Mouse (Mus musculus): ENCODE measurements around the gene Pcbp4. TPM values are rescaled to one million over a fixed set of nuclear protein-coding genes. Genes with fewer than 3 reads are reported as not detected.

Gene Pcbp4
- polyA plus RNA-seq, 1 experiment from 2014 or later: 6.0 TPM

DNA sequence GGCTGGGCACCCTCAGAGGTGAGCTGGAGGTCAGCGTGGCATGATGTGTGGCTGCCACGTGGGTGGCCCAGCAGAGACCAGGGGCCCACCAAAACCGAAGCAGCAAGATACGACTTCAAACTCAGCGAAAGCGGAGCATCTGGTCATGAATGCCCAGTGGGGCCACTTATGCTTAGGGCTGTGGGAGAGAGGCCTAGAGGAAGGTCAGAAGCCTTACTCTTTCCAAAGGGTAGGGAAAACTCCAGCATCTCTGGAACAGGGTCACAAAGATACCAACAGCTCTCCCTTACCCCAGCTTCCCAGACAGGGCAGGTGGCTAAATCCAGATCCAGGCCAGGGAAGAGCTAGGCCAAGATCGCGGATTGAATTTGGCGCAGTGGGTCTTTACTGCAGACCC, 4.1 kb downstream of the Pcbp4 start:
- H3K9ac ChIP-seq (ENCODE audit: low read depth, low read length): no peak overlapping the region
- WGBS (ENCODE audit: insufficient replicate concordance): 76% methylated on average over 9 of the region's 9 CpGs
- H3K9me3 ChIP-seq (replicated peaks; ENCODE audit: control insufficient read depth, low read length): no peaks in the 10 kb centered on the region
- no peak overlapping the region for H3K4me3 ChIP-seq (ENCODE audit: low read depth, low read length)
- H3K27me3 ChIP-seq (ENCODE audit: control insufficient read depth, insufficient read depth, low read depth, low read length): peaks cover 31% of the 10 kb centered on the region
- no peak overlapping the region for H3K4me2 ChIP-seq (ENCODE audit: low read depth, low read length)
- H3K36me3 ChIP-seq (ENCODE audit: control insufficient read depth, insufficient read depth): no peaks in the 10 kb centered on the region
- ATAC-seq (ENCODE audit: low read depth): no peak
- peaks cover 14% of the 10 kb centered on the region for H3K4me1 ChIP-seq (ENCODE audit: control insufficient read depth, low read depth, low read length)
- H3K27ac ChIP-seq (ENCODE audit: low read length): no peak overlapping the region

DNA sequence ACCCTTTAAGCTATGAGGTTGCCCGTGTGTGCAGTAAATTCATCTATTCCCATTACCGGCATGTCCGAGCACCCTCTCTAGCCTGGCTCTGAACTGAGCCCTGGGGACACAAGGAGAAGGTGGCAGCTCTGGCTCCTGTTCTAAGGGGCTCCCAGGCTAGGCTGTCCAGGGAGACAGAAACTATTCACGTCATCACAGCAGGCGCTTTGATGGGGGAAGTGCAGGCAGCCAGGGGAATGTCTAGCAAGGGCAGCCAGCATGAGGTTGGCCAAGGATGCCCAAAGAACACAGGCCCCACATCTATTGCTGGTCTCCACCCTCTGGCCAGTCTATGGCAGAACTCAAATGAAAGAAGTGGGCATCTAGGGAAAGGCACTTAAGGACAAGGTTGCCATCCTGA, 4.8 kb downstream of the Pcbp4 start:
- no peak for ATAC-seq (ENCODE audit: low read depth)
- H3K4me3 ChIP-seq (ENCODE audit: low read depth, low read length): no peak overlapping the region
- no peaks in the 10 kb centered on the region for H3K9me3 ChIP-seq (replicated peaks; ENCODE audit: control insufficient read depth, low read length)
- H3K27ac ChIP-seq (ENCODE audit: low read length): no peak overlapping the region
- no peaks in the 10 kb centered on the region for H3K36me3 ChIP-seq (ENCODE audit: control insufficient read depth, insufficient read depth)
- peaks cover 14% of the 10 kb centered on the region for H3K4me1 ChIP-seq (ENCODE audit: control insufficient read depth, low read depth, low read length)
- 67% methylated on average over 5 of the region's 5 CpGs for WGBS (ENCODE audit: insufficient replicate concordance)
- peaks cover 25% of the 10 kb centered on the region for H3K27me3 ChIP-seq (ENCODE audit: control insufficient read depth, insufficient read depth, low read depth, low read length)
- H3K9ac ChIP-seq (ENCODE audit: low read depth, low read length): no peak overlapping the region
- no peak overlapping the region for H3K4me2 ChIP-seq (ENCODE audit: low read depth, low read length)

DNA sequence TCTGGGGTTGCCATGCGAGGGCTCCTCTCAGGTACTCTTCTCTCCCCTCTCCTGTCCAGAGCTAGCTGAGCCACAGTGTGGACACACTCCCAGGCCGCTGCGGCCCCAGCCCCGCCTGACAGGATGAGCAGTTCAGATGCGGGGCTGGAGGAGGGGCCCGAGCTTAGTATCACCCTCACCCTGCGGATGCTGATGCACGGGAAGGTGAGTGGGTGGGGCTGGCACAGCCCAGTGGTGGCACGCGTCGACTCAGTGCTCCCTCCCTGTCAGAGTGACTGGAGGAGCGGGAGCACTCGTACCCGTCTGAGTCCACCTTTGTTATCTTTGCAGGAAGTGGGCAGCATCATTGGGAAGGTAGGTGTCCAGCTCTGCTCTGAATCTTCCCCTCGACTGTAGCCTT, 6.9 kb downstream of the Pcbp4 start:
- H3K4me1 ChIP-seq (ENCODE audit: control insufficient read depth, low read depth, low read length): peaks cover under 1% of the 10 kb centered on the region; the same call in 1 of the 2 replicates
- ATAC-seq (ENCODE audit: low read depth): no peak
- H3K9ac ChIP-seq (ENCODE audit: low read depth, low read length): no peak overlapping the region
- peaks cover 23% of the 10 kb centered on the region for H3K27me3 ChIP-seq (ENCODE audit: control insufficient read depth, insufficient read depth, low read depth, low read length)
- WGBS (ENCODE audit: insufficient replicate concordance): 68% methylated on average over 15 of the region's 15 CpGs
- no peak overlapping the region for H3K27ac ChIP-seq (ENCODE audit: low read length)
- H3K4me3 ChIP-seq (ENCODE audit: low read depth, low read length): no peak overlapping the region
- H3K36me3 ChIP-seq (ENCODE audit: control insufficient read depth, insufficient read depth): no peaks in the 10 kb centered on the region
- H3K9me3 ChIP-seq (replicated peaks; ENCODE audit: control insufficient read depth, low read length): no peaks in the 10 kb centered on the region
- no peak overlapping the region for H3K4me2 ChIP-seq (ENCODE audit: low read depth, low read length)

DNA sequence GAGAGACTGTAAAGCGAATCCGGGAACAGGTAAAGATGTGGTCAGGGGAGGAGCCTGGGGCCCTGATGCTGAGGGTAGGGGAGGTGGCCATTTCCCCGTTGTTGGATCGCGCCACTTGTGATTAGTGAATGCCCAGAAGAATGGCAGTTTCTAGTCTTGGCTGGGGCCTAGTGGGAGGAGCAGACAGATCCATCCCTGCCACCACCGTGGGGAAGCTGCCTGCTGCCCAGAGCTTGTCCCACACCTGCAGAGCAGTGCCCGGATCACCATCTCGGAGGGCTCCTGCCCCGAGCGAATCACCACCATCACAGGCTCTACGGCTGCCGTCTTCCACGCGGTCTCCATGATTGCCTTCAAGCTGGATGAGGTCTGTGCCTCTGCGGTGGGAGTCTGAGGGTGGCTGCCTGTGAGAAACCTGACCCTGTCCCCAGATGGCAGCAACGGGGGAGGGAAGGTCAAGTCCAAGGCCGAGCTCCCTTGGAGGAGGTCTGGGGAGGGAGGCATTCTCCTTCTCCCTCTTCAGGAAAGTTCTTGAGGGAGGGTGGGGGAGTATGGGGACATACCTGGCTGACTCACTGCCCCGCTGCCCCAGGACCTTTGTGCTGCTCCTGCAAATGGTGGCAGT, 7.4 kb downstream of the Pcbp4 start:
- no peaks in the 10 kb centered on the region; the same call in none of the 2 replicates for H3K4me1 ChIP-seq (ENCODE audit: control insufficient read depth, low read depth, low read length)
- H3K9ac ChIP-seq (ENCODE audit: low read depth, low read length): no peak overlapping the region
- H3K4me3 ChIP-seq (ENCODE audit: low read depth, low read length): no peak overlapping the region
- 73% methylated on average over 18 of the region's 18 CpGs for WGBS (ENCODE audit: insufficient replicate concordance)
- no peaks in the 10 kb centered on the region for H3K36me3 ChIP-seq (ENCODE audit: control insufficient read depth, insufficient read depth)
- no peaks in the 10 kb centered on the region for H3K9me3 ChIP-seq (replicated peaks; ENCODE audit: control insufficient read depth, low read length)
- peaks cover 23% of the 10 kb centered on the region for H3K27me3 ChIP-seq (ENCODE audit: control insufficient read depth, insufficient read depth, low read depth, low read length)
- no peak for ATAC-seq (ENCODE audit: low read depth)
- H3K4me2 ChIP-seq (ENCODE audit: low read depth, low read length): no peak overlapping the region
- no peak overlapping the region for H3K27ac ChIP-seq (ENCODE audit: low read length)

DNA sequence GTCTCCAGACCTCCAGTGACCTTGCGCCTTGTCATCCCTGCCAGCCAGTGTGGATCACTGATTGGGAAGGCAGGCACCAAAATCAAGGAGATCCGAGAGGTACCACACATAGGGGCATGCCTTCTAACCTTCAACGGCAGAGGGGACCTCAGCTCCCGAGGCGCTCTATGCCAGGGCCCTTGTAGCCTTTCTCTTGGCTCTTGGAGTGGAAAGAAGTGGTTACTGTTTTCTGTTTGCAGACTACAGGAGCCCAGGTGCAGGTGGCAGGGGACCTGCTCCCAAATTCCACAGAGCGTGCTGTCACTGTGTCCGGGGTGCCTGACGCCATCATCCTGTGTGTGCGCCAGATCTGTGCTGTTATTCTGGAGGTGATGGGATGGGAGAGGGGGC, 7.9 kb downstream of the Pcbp4 start:
- no peak overlapping the region for H3K27ac ChIP-seq (ENCODE audit: low read length)
- H3K27me3 ChIP-seq (ENCODE audit: control insufficient read depth, insufficient read depth, low read depth, low read length): peaks cover 28% of the 10 kb centered on the region
- no peaks in the 10 kb centered on the region; the same call in none of the 2 replicates for H3K4me1 ChIP-seq (ENCODE audit: control insufficient read depth, low read depth, low read length)
- no peaks in the 10 kb centered on the region for H3K36me3 ChIP-seq (ENCODE audit: control insufficient read depth, insufficient read depth)
- no peak overlapping the region for H3K4me3 ChIP-seq (ENCODE audit: low read depth, low read length)
- ATAC-seq (ENCODE audit: low read depth): no peak
- 76% methylated on average over 9 of the region's 9 CpGs for WGBS (ENCODE audit: insufficient replicate concordance)
- no peaks in the 10 kb centered on the region for H3K9me3 ChIP-seq (replicated peaks; ENCODE audit: control insufficient read depth, low read length)
- no peak overlapping the region for H3K9ac ChIP-seq (ENCODE audit: low read depth, low read length)
- no peak overlapping the region for H3K4me2 ChIP-seq (ENCODE audit: low read depth, low read length)

DNA sequence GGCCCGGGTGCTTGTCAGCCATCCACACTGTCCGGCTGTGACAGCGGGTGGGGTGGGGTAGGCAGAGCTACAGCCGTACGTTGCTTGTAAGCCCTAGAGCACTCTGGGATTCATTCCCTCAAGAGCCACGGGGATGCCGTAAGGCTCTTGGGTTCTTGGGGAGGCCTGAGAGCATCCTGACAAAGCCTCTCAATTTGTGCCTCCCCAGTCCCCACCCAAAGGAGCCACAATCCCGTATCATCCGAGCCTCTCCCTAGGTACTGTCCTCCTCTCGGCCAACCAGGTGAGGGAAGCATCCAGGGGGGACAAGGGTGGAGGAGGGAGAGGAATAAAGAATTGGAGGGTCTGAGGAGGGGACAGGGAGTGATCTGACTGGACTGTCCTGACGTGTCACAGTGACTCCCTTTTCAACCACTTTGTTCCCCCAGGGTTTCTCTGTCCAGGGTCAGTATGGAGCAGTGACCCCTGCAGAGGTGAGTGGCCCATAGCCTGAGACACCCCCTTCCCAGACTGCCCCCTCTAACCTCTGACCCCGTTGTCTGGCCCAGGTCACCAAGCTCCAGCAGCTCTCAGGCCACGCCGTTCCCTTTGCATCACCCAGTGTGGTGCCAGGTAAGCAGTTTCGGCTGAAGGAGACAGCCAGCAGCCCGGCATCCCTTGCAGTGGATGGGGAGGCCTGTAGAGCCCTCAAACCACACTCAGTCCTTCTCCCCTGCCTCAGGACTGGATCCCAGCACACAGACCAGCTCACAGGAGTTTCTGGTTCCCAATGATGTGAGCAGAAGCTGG, 8.7 kb downstream of the Pcbp4 start:
- no peaks in the 10 kb centered on the region for H3K9me3 ChIP-seq (replicated peaks; ENCODE audit: control insufficient read depth, low read length)
- H3K27me3 ChIP-seq (ENCODE audit: control insufficient read depth, insufficient read depth, low read depth, low read length): peaks cover 31% of the 10 kb centered on the region
- H3K36me3 ChIP-seq (ENCODE audit: control insufficient read depth, insufficient read depth): no peaks in the 10 kb centered on the region
- H3K4me2 ChIP-seq (ENCODE audit: low read depth, low read length): no peak overlapping the region
- H3K4me1 ChIP-seq (ENCODE audit: control insufficient read depth, low read depth, low read length): no peaks in the 10 kb centered on the region; the same call in none of the 2 replicates
- H3K27ac ChIP-seq (ENCODE audit: low read length): no peak overlapping the region
- ATAC-seq (ENCODE audit: low read depth): no peak
- H3K4me3 ChIP-seq (ENCODE audit: low read depth, low read length): no peak overlapping the region
- 73% methylated on average over 16 of the region's 16 CpGs for WGBS (ENCODE audit: insufficient replicate concordance)
- H3K9ac ChIP-seq (ENCODE audit: low read depth, low read length): no peak overlapping the region

DNA sequence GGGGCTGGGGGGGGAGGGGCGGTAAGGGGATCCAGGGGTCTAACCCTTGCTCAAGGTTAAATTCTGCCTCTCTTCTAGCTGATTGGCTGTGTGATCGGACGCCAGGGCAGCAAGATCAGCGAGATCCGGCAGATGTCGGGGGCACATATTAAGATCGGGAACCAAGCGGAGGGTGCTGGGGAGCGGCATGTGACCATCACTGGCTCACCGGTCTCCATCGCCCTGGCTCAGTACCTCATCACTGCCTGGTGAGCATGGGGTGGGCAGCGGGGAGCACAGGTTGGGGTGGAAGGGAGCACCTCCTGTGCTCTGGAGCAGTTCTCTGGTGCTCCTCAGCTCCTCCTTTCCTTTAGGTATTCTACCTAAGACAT, 9.3 kb downstream of the Pcbp4 start:
- 86% methylated on average over 12 of the region's 12 CpGs for WGBS (ENCODE audit: insufficient replicate concordance)
- Histone ChIP-seq H3K9ac (ENCODE audit: low read depth, low read length) (no peak overlapping the region), H3K9me3 (replicated peaks; ENCODE audit: control insufficient read depth, low read length) (no peaks in the 10 kb centered on the region), H3K4me3 (ENCODE audit: low read depth, low read length) (no peak overlapping the region), H3K27me3 (ENCODE audit: control insufficient read depth, insufficient read depth, low read depth, low read length) (peaks cover 31% of the 10 kb centered on the region), H3K4me1 (ENCODE audit: control insufficient read depth, low read depth, low read length) (no peaks in the 10 kb centered on the region; the same call in none of the 2 replicates), H3K27ac (ENCODE audit: low read length) (no peak overlapping the region), H3K36me3 (ENCODE audit: control insufficient read depth, insufficient read depth) (no peaks in the 10 kb centered on the region), H3K4me2 (ENCODE audit: low read depth, low read length) (no peak overlapping the region)
- ATAC-seq (ENCODE audit: low read depth): no peak

DNA sequence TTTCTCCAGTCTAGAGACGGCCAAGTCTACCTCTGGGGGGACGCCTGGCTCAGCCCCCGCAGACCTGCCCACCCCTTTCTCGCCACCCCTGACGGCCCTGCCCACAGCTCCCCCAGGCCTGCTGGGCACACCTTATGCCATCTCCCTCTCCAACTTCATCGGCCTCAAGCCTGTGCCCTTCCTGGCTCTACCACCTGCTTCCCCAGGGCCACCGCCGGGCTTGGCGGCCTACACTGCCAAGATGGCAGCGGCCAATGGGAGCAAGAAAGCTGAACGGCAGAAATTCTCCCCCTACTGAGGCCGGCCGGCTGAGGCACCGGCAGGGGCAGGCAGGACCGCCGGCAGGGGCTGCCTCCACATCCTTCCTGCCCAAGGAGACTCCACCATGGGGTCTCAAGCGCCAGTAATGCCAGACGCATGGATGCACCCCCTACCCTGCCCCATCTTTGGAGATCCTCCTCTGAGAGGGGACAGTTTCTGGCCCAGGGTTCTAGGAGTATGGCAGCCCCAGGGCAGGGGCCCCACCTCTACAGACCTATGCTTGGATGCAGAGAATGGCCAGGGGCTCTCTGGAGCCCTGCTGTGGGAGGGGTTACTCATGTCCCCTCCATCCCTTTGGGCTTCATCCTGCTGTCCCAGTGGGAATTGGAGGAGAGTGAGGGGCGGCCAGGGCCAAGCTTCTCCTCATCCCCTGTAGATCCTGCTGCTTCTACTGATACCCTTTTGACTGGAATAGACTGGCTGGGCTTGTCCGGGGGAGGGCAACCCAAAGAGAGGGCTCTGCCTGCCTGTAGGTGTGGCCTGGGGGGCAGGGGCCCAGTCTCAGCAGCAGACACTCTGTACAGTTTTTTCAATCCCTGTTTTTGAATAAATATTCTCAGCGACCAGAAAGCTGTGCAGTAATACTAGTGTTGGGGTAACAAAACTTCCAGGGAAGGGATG, 10.3 kb downstream of the Pcbp4 start:
- Histone ChIP-seq H3K9ac (ENCODE audit: low read depth, low read length) (no peak overlapping the region), H3K4me1 (ENCODE audit: control insufficient read depth, low read depth, low read length) (no peaks in the 10 kb centered on the region; the same call in none of the 2 replicates), H3K4me3 (ENCODE audit: low read depth, low read length) (no peak overlapping the region), H3K4me2 (ENCODE audit: low read depth, low read length) (no peak overlapping the region), H3K27ac (ENCODE audit: low read length) (no peak overlapping the region), H3K9me3 (replicated peaks; ENCODE audit: control insufficient read depth, low read length) (no peaks in the 10 kb centered on the region), H3K36me3 (ENCODE audit: control insufficient read depth, insufficient read depth) (no peaks in the 10 kb centered on the region), H3K27me3 (ENCODE audit: control insufficient read depth, insufficient read depth, low read depth, low read length) (peaks cover 31% of the 10 kb centered on the region)
- no peak for ATAC-seq (ENCODE audit: low read depth)
- 71% methylated on average over 21 of the region's 21 CpGs for WGBS (ENCODE audit: insufficient replicate concordance)
